8 mouse cellular contexts compared by ENCODE assay signal in the genomic region with DNA sequence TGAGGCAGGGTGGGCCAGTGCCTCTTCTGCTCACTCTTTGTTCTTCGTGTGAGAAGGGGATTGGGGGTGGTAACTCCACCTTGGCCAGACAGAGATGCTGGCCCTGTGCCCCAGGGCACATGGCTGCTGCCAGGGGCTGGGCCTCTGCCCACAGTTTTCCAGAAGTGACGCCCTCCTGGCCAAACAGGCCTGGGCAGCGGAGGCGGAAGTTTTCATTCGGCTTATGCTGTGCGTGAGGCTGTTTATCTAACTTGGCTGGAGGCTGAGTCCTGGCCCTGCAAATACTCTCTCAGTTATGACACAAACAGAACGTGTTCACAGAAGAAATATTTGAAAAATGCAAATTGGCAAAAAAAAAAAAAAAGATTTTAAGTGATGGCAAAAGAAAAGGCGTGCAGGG.
A peak's percentile ranks its signal among the peaks of the same experiment; 100 is the strongest.
DNase-seq lines count a peak whose midpoint lies in the region; ATAC-seq lines count a peak whose summit lies in the region.

No protein-coding gene starts in this region.

- 0 out of 2 replicates have a peak overlapping the region, but pooled peaks have one; percentile 30 for H3K27ac ChIP-seq in forebrain, embryonic 10.5 days
- H3K27ac ChIP-seq in forebrain, embryonic 12.5 days, result no peak overlapping the region
- H3K27ac ChIP-seq in stomach, embryonic 15.5 days, result peak overlapping the region; percentile 91

- no peak overlapping the region for H3K4me3 ChIP-seq in forebrain, embryonic 10.5 days
- no peak overlapping the region for H3K4me3 ChIP-seq in forebrain, embryonic 12.5 days (replicated peaks)
- H3K4me3 ChIP-seq in stomach, embryonic 15.5 days (replicated peaks), result no peak overlapping the region

- no peaks in the 10 kb centered on the region for H3K9me3 ChIP-seq in forebrain, embryonic 10.5 days
- no peaks in the 10 kb centered on the region for H3K9me3 ChIP-seq in forebrain, embryonic 12.5 days
- H3K9me3 ChIP-seq in stomach, embryonic 15.5 days, result no peaks in the 10 kb centered on the region

- ATAC-seq in forebrain, embryonic 12.5 days (ENCODE audit: low FRiP score), result no peak
- ATAC-seq in stomach, embryonic 15.5 days (ENCODE audit: insufficient read depth, low FRiP score, low read depth), result peak; percentile 19; the same call in 1 of the 2 replicates

- 85% methylated on average over 8 of the region's 8 CpGs for WGBS in forebrain, embryonic 10.5 days
- WGBS in forebrain, embryonic 12.5 days, result 77% methylated on average over 8 of the region's 8 CpGs
- 34% methylated on average over 8 of the region's 8 CpGs for WGBS in stomach, embryonic 15.5 days

- no peaks in the 10 kb centered on the region for H3K27me3 ChIP-seq in forebrain, embryonic 10.5 days (ENCODE audit: poor library complexity, severe bottlenecking)
- no peaks in the 10 kb centered on the region for H3K27me3 ChIP-seq in forebrain, embryonic 12.5 days
- no peaks in the 10 kb centered on the region for H3K27me3 ChIP-seq in stomach, embryonic 15.5 days (replicated peaks)

- H3K9ac ChIP-seq in forebrain, embryonic 12.5 days, result no peak overlapping the region
- no peak overlapping the region for H3K9ac ChIP-seq in stomach, embryonic 15.5 days

- no peak overlapping the region for H3K4me2 ChIP-seq in forebrain, embryonic 12.5 days
- H3K4me2 ChIP-seq in stomach, embryonic 15.5 days, result no peak overlapping the region

- no peak for DNase-seq in forebrain, embryonic 10.5 days (ENCODE audit: extremely low spot score, low spot score)
- DNase-seq in urinary bladder, adult 2 months (ENCODE audit: low spot score), result peak; percentile 72
- no peak for DNase-seq in urinary bladder, postnatal 10 days (ENCODE audit: low spot score)
- DNase-seq in kidney, postnatal 25 days, result peak; percentile 43 to 79
- no peak for DNase-seq in right cerebral cortex, postnatal 14 days
- DNase-seq in thymus, postnatal 0 days (ENCODE audit: low spot score), result no peak

- H3K4me1 ChIP-seq in forebrain, embryonic 10.5 days, result peaks cover 14% of the 10 kb centered on the region
- peaks cover 8% of the 10 kb centered on the region for H3K4me1 ChIP-seq in forebrain, embryonic 12.5 days
- H3K4me1 ChIP-seq in stomach, embryonic 15.5 days, result peaks cover 50% of the 10 kb centered on the region

- H3K36me3 ChIP-seq in forebrain, embryonic 10.5 days (replicated peaks), result no peaks in the 10 kb centered on the region
- H3K36me3 ChIP-seq in forebrain, embryonic 12.5 days (replicated peaks), result no peaks in the 10 kb centered on the region
- no peaks in the 10 kb centered on the region for H3K36me3 ChIP-seq in stomach, embryonic 15.5 days

Comparison
In these comparisons a context has a peak if more than half of its experiments do, and no peak if none do; other contexts are left out.
1. DNase-seq: peak in urinary bladder, adult 2 months (single experiment) and kidney, postnatal 25 days (2 of 2); none in forebrain, embryonic 10.5 days (single experiment), urinary bladder, postnatal 10 days (single experiment), right cerebral cortex, postnatal 14 days (single experiment) and thymus, postnatal 0 days (single experiment).